Mouse (Mus musculus): ENCODE measurements around the gene Srpr. TPM values are rescaled to one million over a fixed set of nuclear protein-coding genes. Genes with fewer than 3 reads are reported as not detected.

The Srpr gene
- polyA plus RNA-seq, 1 experiment, result 52.8 TPM

DNA sequence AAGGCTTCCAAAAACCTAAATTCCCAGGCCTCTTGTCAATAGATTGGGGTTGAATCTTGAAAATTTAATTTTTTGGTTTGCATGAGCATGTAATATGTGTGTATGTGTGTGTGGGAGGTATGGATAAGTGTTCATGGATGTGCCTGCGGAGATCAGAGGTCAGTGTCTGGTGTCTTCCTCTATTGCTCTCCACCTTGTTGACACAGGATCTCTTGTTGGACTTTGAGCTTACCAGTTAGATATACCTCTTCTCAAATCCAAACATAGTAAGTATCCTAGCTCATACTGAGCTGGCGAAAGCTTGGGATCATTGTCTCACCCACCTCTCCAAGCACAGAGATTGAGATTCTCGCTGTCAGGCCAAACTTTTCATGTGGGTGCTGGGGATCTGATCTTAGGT is 90.4 kb downstream of the Srpr start:
- H3K4me3 ChIP-seq (ENCODE audit: insufficient read depth, low read length), result no peak overlapping the region
- TF ChIP-seq POLR2A (IDR thresholded peaks at IDR 0.05; ENCODE audit: extremely low read depth, insufficient read depth, low read length), result no peak
- TF ChIP-seq CTCF (IDR thresholded peaks at IDR 0.05; ENCODE audit: extremely low read depth, insufficient read depth, low read length), result no peak
- no peaks in the 10 kb centered on the region for H3K4me1 ChIP-seq (ENCODE audit: control insufficient read depth, insufficient read depth, low read length)
- H3K27ac ChIP-seq (ENCODE audit: insufficient read depth, low read length), result no peak overlapping the region

DNA sequence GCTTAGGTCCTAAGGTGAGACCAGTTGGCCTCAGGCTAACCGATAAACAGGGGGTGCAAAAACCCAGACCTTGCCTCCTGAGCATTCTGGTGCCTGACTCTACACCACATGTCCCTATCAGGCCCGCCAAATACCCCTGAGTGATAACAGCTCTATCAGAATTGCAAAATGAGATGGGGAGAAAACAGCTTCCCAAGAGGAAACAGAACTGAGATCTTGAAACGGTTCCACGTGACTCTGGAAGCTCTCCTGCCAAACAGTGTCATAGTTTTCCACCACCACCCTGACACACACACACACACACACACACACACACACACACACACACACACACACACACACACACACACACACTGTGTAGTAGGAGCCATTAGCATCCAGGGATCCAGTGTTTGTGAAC is 90.9 kb downstream of the Srpr start:
- Histone ChIP-seq H3K27ac (ENCODE audit: insufficient read depth, low read length) (no peak overlapping the region), H3K4me1 (ENCODE audit: control insufficient read depth, insufficient read depth, low read length) (no peaks in the 10 kb centered on the region), H3K4me3 (ENCODE audit: insufficient read depth, low read length) (no peak overlapping the region)
- TF ChIP-seq POLR2A (IDR thresholded peaks at IDR 0.05; ENCODE audit: extremely low read depth, insufficient read depth, low read length) (no peak), CTCF (IDR thresholded peaks at IDR 0.05; ENCODE audit: extremely low read depth, insufficient read depth, low read length) (no peak)

DNA sequence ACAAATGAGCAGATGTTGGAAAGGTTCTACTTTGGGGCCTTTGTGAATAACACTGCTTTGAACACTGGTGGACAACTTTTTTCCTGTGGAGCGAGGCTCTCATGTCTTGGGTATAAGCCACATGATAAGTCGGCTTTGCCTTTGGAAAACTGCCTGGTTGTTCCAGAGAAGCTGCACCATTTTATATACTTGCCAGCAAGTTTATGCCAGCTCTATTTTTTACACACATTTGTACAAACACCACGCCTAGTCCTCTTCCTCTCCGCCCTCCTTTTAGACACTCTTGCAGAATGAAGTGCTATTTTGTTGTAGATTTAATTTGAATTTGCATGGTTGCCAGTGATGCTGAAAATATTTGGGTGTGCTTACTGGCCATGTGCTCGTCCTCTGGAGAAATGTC is 93.5 kb downstream of the Srpr start:
- TF ChIP-seq POLR2A (IDR thresholded peaks at IDR 0.05; ENCODE audit: extremely low read depth, insufficient read depth, low read length), result no peak
- no peak for TF ChIP-seq CTCF (IDR thresholded peaks at IDR 0.05; ENCODE audit: extremely low read depth, insufficient read depth, low read length)
- Histone ChIP-seq H3K4me3 (ENCODE audit: insufficient read depth, low read length) (no peak overlapping the region), H3K27ac (ENCODE audit: insufficient read depth, low read length) (no peak overlapping the region), H3K4me1 (ENCODE audit: control insufficient read depth, insufficient read depth, low read length) (no peaks in the 10 kb centered on the region)

Other genes starting within 250 kb of the Srpr start
- 7.5 and 8.3 TPM in 2 replicates for gene St3gal4, start 80.9 kb upstream of the Srpr start, polyA plus RNA-seq (2012; rRNA removed)
- gene Dcps, start 24.1 kb upstream of the Srpr start, polyA plus RNA-seq (2012; rRNA removed), result 23.1 and 25.3 TPM in 2 replicates
- gene Tirap, start 116 bp downstream of the Srpr start, polyA plus RNA-seq (2012; rRNA removed), result 2.7 and 3.3 TPM in 2 replicates
- gene Foxred1, start 10.9 kb downstream of the Srpr start, polyA plus RNA-seq (2012; rRNA removed), result 57.0 and 64.6 TPM in 2 replicates
- gene Fam118b, start 67.6 kb downstream of the Srpr start, polyA plus RNA-seq (2012; rRNA removed), result 21.2 and 22.0 TPM in 2 replicates
- gene Rpusd4, start 67.7 kb downstream of the Srpr start, polyA plus RNA-seq (2012; rRNA removed), result 8.8 and 9.5 TPM in 2 replicates
- gene Cdon, start 221.0 kb downstream of the Srpr start, polyA plus RNA-seq (2012; rRNA removed), result 5.6 and 6.2 TPM in 2 replicates

All from cortical plate, adult 2 months (tissue).